9 mouse cellular contexts compared by ENCODE assay signal in genomic region chr3:95232771-95233170, GRCm38 (mm10). TPM values are rescaled to one million over a fixed set of nuclear protein-coding genes. Genes with fewer than 3 reads are reported as not detected.
DNase-seq lines count a peak whose midpoint lies in the region; ATAC-seq and TF ChIP-seq lines count a peak whose summit lies in the region.
"Had no signal": no experiment of that assay in that cellular context is flagged by ENCODE, and none has a peak within 500 bp of the region (broad histone marks: within the 10 kb centered on the region; RNA-seq: fewer than 3 reads in every experiment).

No protein-coding gene starts in this region.

- H3K27ac ChIP-seq in kidney, embryonic 14.5 days (ENCODE audit: low read depth, low read length) = no peak overlapping the region
- peak overlapping the region; percentile 84 for H3K27ac ChIP-seq in ES-Bruce4 (ENCODE audit: insufficient read depth, low read length)

- no peak for TF ChIP-seq EP300 in ES-Bruce4 (IDR thresholded peaks at IDR 0.05; ENCODE audit: insufficient read depth, low read depth, low read length)

- H3K27me3 ChIP-seq in kidney, embryonic 14.5 days (ENCODE audit: control insufficient read depth, insufficient read depth, low read length) = no peaks in the 10 kb centered on the region
- H3K27me3 ChIP-seq in ES-Bruce4 (ENCODE audit: control insufficient read depth, insufficient read depth, low read length, poor library complexity, severe bottlenecking) = no peaks in the 10 kb centered on the region

- TF ChIP-seq POLR2A in ES-Bruce4 (IDR thresholded peaks at IDR 0.05; ENCODE audit: insufficient read depth, low read length) = no peak

- no peak for ATAC-seq in kidney, embryonic 14.5 days (ENCODE audit: low FRiP score, low TSS enrichment)
- ATAC-seq in granulocyte monocyte progenitor cell, adult 5-6 weeks (replicated peaks; ENCODE audit: poor library complexity, severe bottlenecking) = no peak

- 79% methylated on average over 7 of the region's 7 CpGs for WGBS in kidney, embryonic 14.5 days

- H3K9me3 ChIP-seq in kidney, embryonic 14.5 days (ENCODE audit: control insufficient read depth, low read length) = no peaks in the 10 kb centered on the region
- H3K9me3 ChIP-seq in ES-Bruce4 (replicated peaks; ENCODE audit: control insufficient read depth, insufficient read depth, low read length, poor library complexity, severe bottlenecking) = no peaks in the 10 kb centered on the region

- peak; percentile 78 for DNase-seq in kidney, adult 11 months
- DNase-seq in adrenal gland, postnatal 25 days = peak; percentile 59
- peak; percentile 64 to 80 for DNase-seq in kidney, postnatal 36 days
- DNase-seq in spleen, adult 18-20 months = no peak
- DNase-seq in left cerebral cortex, postnatal 25 days (ENCODE audit: low spot score in 2 of 2) = no peak

- no peak overlapping the region for H3K4me2 ChIP-seq in kidney, embryonic 14.5 days (replicated peaks; ENCODE audit: low read depth, low read length)

- TF ChIP-seq CTCF in ES-Bruce4 (IDR thresholded peaks at IDR 0.05; ENCODE audit: low read depth, low read length) = no peak

- H3K4me1 ChIP-seq in kidney, embryonic 14.5 days (ENCODE audit: control insufficient read depth, insufficient read depth, low read length) = peaks cover 24% of the 10 kb centered on the region
- H3K4me1 ChIP-seq in ES-Bruce4 (ENCODE audit: control insufficient read depth, insufficient read depth, low read length) = peaks cover 6% of the 10 kb centered on the region

- no peak overlapping the region for H3K9ac ChIP-seq in kidney, embryonic 14.5 days (ENCODE audit: low read depth, low read length)
- peak overlapping the region; percentile 93; the same call in 1 of the 2 replicates for H3K9ac ChIP-seq in ES-Bruce4 (ENCODE audit: low read depth, poor library complexity, severe bottlenecking)

- no peak overlapping the region for H3K4me3 ChIP-seq in kidney, embryonic 14.5 days (ENCODE audit: low read length)
- no peak overlapping the region for H3K4me3 ChIP-seq in ES-Bruce4 (ENCODE audit: low read depth, low read length)

- H3K36me3 ChIP-seq in kidney, embryonic 14.5 days (ENCODE audit: control insufficient read depth, insufficient read depth, low read length) = peaks cover 59% of the 10 kb centered on the region
- H3K36me3 ChIP-seq in ES-Bruce4 (ENCODE audit: control insufficient read depth, insufficient read depth, low read length, poor library complexity, severe bottlenecking) = peaks cover 12% of the 10 kb centered on the region

- intact Hi-C loops in left cerebral cortex, postnatal 25 days (cut with DNase I) = no loop called here

RNA-seq across cellular contexts. Expression of gene Mllt11, which starts 0.8 kb away (rescaled TPM):
- polyA plus RNA-seq in kidney, embryonic 14.5 days (2014; fragmentation: Nextera tagmentation; extraction: Ambion mirVana) = 18.5 and 19.1 TPM in 2 replicates
- polyA plus RNA-seq in ES-Bruce4 (2011; ENCODE audit: insufficient read depth, insufficient read length, low read depth, missing spikeins) = 13.1 and 15.5 TPM in 2 replicates
- 7.6 and 8.9 TPM in 2 replicates for total RNA-seq in adrenal gland, postnatal 25 days (2021)
- total RNA-seq in left cerebral cortex, postnatal 25 days (2021) = 100 to 1,000 TPM; 329 to 339 TPM
- 3.2 and 6.9 TPM in 2 replicates for total RNA-seq in granulocyte monocyte progenitor cell, adult 5-6 weeks (2014; fragmentation: Nextera tagmentation)
- 1.7 and 1.9 TPM in 2 replicates for total RNA-seq in granulocyte monocyte progenitor cell, adult 5-6 weeks (2017)

RNA-seq across cellular contexts. Expression of gene Cdc42se1, which starts 4.2 kb away (rescaled TPM):
- polyA plus RNA-seq in kidney, embryonic 14.5 days (2014; fragmentation: Nextera tagmentation; extraction: Ambion mirVana) = 109 and 113 TPM in 2 replicates
- 57.4 and 65.6 TPM in 2 replicates for polyA plus RNA-seq in ES-Bruce4 (2011; ENCODE audit: insufficient read depth, insufficient read length, low read depth, missing spikeins)
- 94.6 and 101 TPM in 2 replicates for total RNA-seq in adrenal gland, postnatal 25 days (2021)
- total RNA-seq in left cerebral cortex, postnatal 25 days (2021) = 10 to 100 TPM; 60.0 TPM
- 93.6 and 99.1 TPM in 2 replicates for total RNA-seq in granulocyte monocyte progenitor cell, adult 5-6 weeks (2014; fragmentation: Nextera tagmentation)
- total RNA-seq in granulocyte monocyte progenitor cell, adult 5-6 weeks (2017) = 43.0 and 61.6 TPM in 2 replicates

RNA-seq across cellular contexts. Expression of gene Gm128, which starts 8.6 kb away (rescaled TPM):
- 0.19 and 0.57 TPM in 2 replicates for polyA plus RNA-seq in kidney, embryonic 14.5 days (2014; fragmentation: Nextera tagmentation; extraction: Ambion mirVana)
- 1.2 and 2.1 TPM in 2 replicates for polyA plus RNA-seq in ES-Bruce4 (2011; ENCODE audit: insufficient read depth, insufficient read length, low read depth, missing spikeins)
- 0.24 TPM in 1 of 2 replicates, not detected in the other for total RNA-seq in adrenal gland, postnatal 25 days (2021)
- total RNA-seq in left cerebral cortex, postnatal 25 days (2021) = under 1 TPM in 1 of 2 experiments, not detected in 1; 0.18 TPM
- total RNA-seq in granulocyte monocyte progenitor cell, adult 5-6 weeks (2014; fragmentation: Nextera tagmentation) = 1.0 TPM in 1 of 2 replicates, not detected in the other
- total RNA-seq in granulocyte monocyte progenitor cell, adult 5-6 weeks (2017) = 0.22 and 1.8 TPM in 2 replicates

RNA-seq across cellular contexts. Expression of gene Gabpb2, which starts 15.1 kb away (rescaled TPM):
- polyA plus RNA-seq in kidney, embryonic 14.5 days (2014; fragmentation: Nextera tagmentation; extraction: Ambion mirVana) = 9.7 and 15.4 TPM in 2 replicates
- polyA plus RNA-seq in ES-Bruce4 (2011; ENCODE audit: insufficient read depth, insufficient read length, low read depth, missing spikeins) = 39.8 and 49.0 TPM in 2 replicates
- 25.8 and 33.1 TPM in 2 replicates for total RNA-seq in adrenal gland, postnatal 25 days (2021)
- 1 to 10 TPM; 7.5 to 8.9 TPM for total RNA-seq in left cerebral cortex, postnatal 25 days (2021)
- total RNA-seq in granulocyte monocyte progenitor cell, adult 5-6 weeks (2014; fragmentation: Nextera tagmentation) = 36.0 and 54.3 TPM in 2 replicates
- total RNA-seq in granulocyte monocyte progenitor cell, adult 5-6 weeks (2017) = 39.8 and 43.6 TPM in 2 replicates

RNA-seq across cellular contexts. Expression of gene Bnipl, which starts 18.2 kb away (rescaled TPM):
- 2.1 and 2.4 TPM in 2 replicates for polyA plus RNA-seq in kidney, embryonic 14.5 days (2014; fragmentation: Nextera tagmentation; extraction: Ambion mirVana)
- 4.1 and 4.8 TPM in 2 replicates for polyA plus RNA-seq in ES-Bruce4 (2011; ENCODE audit: insufficient read depth, insufficient read length, low read depth, missing spikeins)
- total RNA-seq in adrenal gland, postnatal 25 days (2021) = 0.24 TPM in 1 of 2 replicates, not detected in the other
- total RNA-seq in left cerebral cortex, postnatal 25 days (2021) = under 1 TPM; 0.62 to 0.66 TPM
- total RNA-seq in granulocyte monocyte progenitor cell, adult 5-6 weeks (2014; fragmentation: Nextera tagmentation) = 0.88 TPM in 1 of 2 replicates, not detected in the other
- not detected in 2 replicates for total RNA-seq in granulocyte monocyte progenitor cell, adult 5-6 weeks (2017)
- polyA plus RNA-seq: liver, embryonic 16.5 days had no signal

Comparison
In these comparisons a context has a peak if more than half of its experiments do, and no peak if none do; other contexts are left out.
1. DNase-seq: peak in kidney, adult 11 months (single experiment), adrenal gland, postnatal 25 days (single experiment) and kidney, postnatal 36 days (2 of 2); none in spleen, adult 18-20 months (0 of 2) and left cerebral cortex, postnatal 25 days (0 of 2).
2. RNA of gene Mllt11, which starts 0.8 kb away (total RNA-seq): 329 to 339 TPM in left cerebral cortex, postnatal 25 days; 7.6 to 8.9 TPM in adrenal gland, postnatal 25 days and 1.7 to 6.9 TPM in granulocyte monocyte progenitor cell, adult 5-6 weeks; every median in the first group is over 10 times any median in the second.